Mouse (Mus musculus): ENCODE measurements around the gene Dlk2. TPM values are rescaled to one million over a fixed set of nuclear protein-coding genes. Genes with fewer than 3 reads are reported as not detected.

Dlk2 gene
- polyA plus RNA-seq, 2 experiments: 0.02 TPM; not detected in 1

- WGBS (ENCODE audit: insufficient replicate concordance): 80% methylated on average over 5 of the region's 5 CpGs
- Histone ChIP-seq H3K27ac (no peak overlapping the region), H3K4me3 (ENCODE audit: insufficient read depth in 1 of 2, low read depth in 2 of 2, low read length in 2 of 2) (no peak overlapping the region), H3K4me1 (replicated peaks; ENCODE audit: control insufficient read depth in 2 of 2, insufficient read depth in 2 of 2, low read length in 1 of 2) (no peaks in the 10 kb centered on the region), H3K9ac (replicated peaks) (no peak overlapping the region), H3K27me3 (ENCODE audit: control insufficient read depth, insufficient read depth, low read length) (no peaks in the 10 kb centered on the region), H3K36me3 (replicated peaks; ENCODE audit: control insufficient read depth, insufficient read depth, low read depth) (no peaks in the 10 kb centered on the region; the same call in 1 of the 2 replicates), H3K9me3 (ENCODE audit: control insufficient read depth, low read length) (no peaks in the 10 kb centered on the region), H3K4me2 (ENCODE audit: low read depth) (no peak overlapping the region)
- ATAC-seq (ENCODE audit: insufficient read depth): no peak
- no peak for TF ChIP-seq CTCF (IDR thresholded peaks at IDR 0.05; ENCODE audit: low read depth)
- TF ChIP-seq EP300 (IDR thresholded peaks at IDR 0.05; ENCODE audit: low read depth): no peak
- no peak for DNase-seq (ENCODE audit: low read depth in 3 of 3, low spot score in 3 of 3)
These were observed 24.5 kb upstream of the Dlk2 start for GRCm38 (mm10) chr17:46272675-46273074.

- H3K4me3 ChIP-seq (ENCODE audit: insufficient read depth in 1 of 2, low read depth in 2 of 2, low read length in 2 of 2): no peak overlapping the region
- peaks cover 3% of the 10 kb centered on the region; the same call in 1 of the 2 replicates for H3K36me3 ChIP-seq (replicated peaks; ENCODE audit: control insufficient read depth, insufficient read depth, low read depth)
- no peak for DNase-seq (ENCODE audit: low read depth in 3 of 3, low spot score in 3 of 3)
- no peaks in the 10 kb centered on the region for H3K27me3 ChIP-seq (ENCODE audit: control insufficient read depth, insufficient read depth, low read length)
- no peaks in the 10 kb centered on the region for H3K9me3 ChIP-seq (ENCODE audit: control insufficient read depth, low read length)
- no peak overlapping the region for H3K27ac ChIP-seq
- TF ChIP-seq EP300 (IDR thresholded peaks at IDR 0.05; ENCODE audit: low read depth) (no peak), CTCF (IDR thresholded peaks at IDR 0.05; ENCODE audit: low read depth) (no peak)
- no peak overlapping the region for H3K9ac ChIP-seq (replicated peaks)
- no peaks in the 10 kb centered on the region for H3K4me1 ChIP-seq (replicated peaks; ENCODE audit: control insufficient read depth in 2 of 2, insufficient read depth in 2 of 2, low read length in 1 of 2)
- no peak overlapping the region for H3K4me2 ChIP-seq (ENCODE audit: low read depth)
- 63% methylated on average over 1 of the region's 1 CpGs for WGBS (ENCODE audit: insufficient replicate concordance)
- ATAC-seq (ENCODE audit: insufficient read depth): no peak
These were observed 23.4 kb upstream of the Dlk2 start for GRCm38 (mm10) chr17:46273803-46274236.

GRCm38 (mm10) chr17:46274465-46274864, 22.8 kb upstream of the Dlk2 start:
- WGBS (ENCODE audit: insufficient replicate concordance): 75% methylated on average over 6 of the region's 6 CpGs

GRCm38 (mm10) chr17:46275034-46275433, 22.2 kb upstream of the Dlk2 start:
- ATAC-seq (ENCODE audit: insufficient read depth) (no peak), DNase-seq (ENCODE audit: low read depth in 3 of 3, low spot score in 3 of 3) (no peak)
- Histone ChIP-seq H3K36me3 (replicated peaks; ENCODE audit: control insufficient read depth, insufficient read depth, low read depth) (peaks cover 3% of the 10 kb centered on the region; the same call in 1 of the 2 replicates), H3K4me2 (ENCODE audit: low read depth) (no peak overlapping the region), H3K4me1 (replicated peaks; ENCODE audit: control insufficient read depth in 2 of 2, insufficient read depth in 2 of 2, low read length in 1 of 2) (no peaks in the 10 kb centered on the region), H3K9me3 (ENCODE audit: control insufficient read depth, low read length) (no peaks in the 10 kb centered on the region), H3K27ac (no peak overlapping the region), H3K27me3 (ENCODE audit: control insufficient read depth, insufficient read depth, low read length) (no peaks in the 10 kb centered on the region), H3K4me3 (ENCODE audit: insufficient read depth in 1 of 2, low read depth in 2 of 2, low read length in 2 of 2) (no peak overlapping the region), H3K9ac (replicated peaks) (no peak overlapping the region)
- no peak for TF ChIP-seq CTCF (IDR thresholded peaks at IDR 0.05; ENCODE audit: low read depth)
- no peak for TF ChIP-seq EP300 (IDR thresholded peaks at IDR 0.05; ENCODE audit: low read depth)
- 87% methylated on average over 6 of the region's 6 CpGs for WGBS (ENCODE audit: insufficient replicate concordance)

More at GRCm38 (mm10) chr17:46274465-46274864, 22.8 kb upstream of the Dlk2 start:
- ATAC-seq (ENCODE audit: insufficient read depth) (no peak), DNase-seq (ENCODE audit: low read depth in 3 of 3, low spot score in 3 of 3) (no peak)
- TF ChIP-seq EP300 (IDR thresholded peaks at IDR 0.05; ENCODE audit: low read depth) (no peak), CTCF (IDR thresholded peaks at IDR 0.05; ENCODE audit: low read depth) (no peak)
- Histone ChIP-seq H3K4me1 (replicated peaks; ENCODE audit: control insufficient read depth in 2 of 2, insufficient read depth in 2 of 2, low read length in 1 of 2) (no peaks in the 10 kb centered on the region), H3K4me2 (ENCODE audit: low read depth) (no peak overlapping the region), H3K36me3 (replicated peaks; ENCODE audit: control insufficient read depth, insufficient read depth, low read depth) (peaks cover 3% of the 10 kb centered on the region; the same call in 1 of the 2 replicates), H3K27ac (no peak overlapping the region), H3K4me3 (ENCODE audit: insufficient read depth in 1 of 2, low read depth in 2 of 2, low read length in 2 of 2) (no peak overlapping the region), H3K27me3 (ENCODE audit: control insufficient read depth, insufficient read depth, low read length) (no peaks in the 10 kb centered on the region), H3K9ac (replicated peaks) (no peak overlapping the region), H3K9me3 (ENCODE audit: control insufficient read depth, low read length) (no peaks in the 10 kb centered on the region)

GRCm38 (mm10) chr17:46275506-46275905, 21.7 kb upstream of the Dlk2 start:
- no peaks in the 10 kb centered on the region for H3K9me3 ChIP-seq (ENCODE audit: control insufficient read depth, low read length)
- no peak overlapping the region for H3K9ac ChIP-seq (replicated peaks)
- ATAC-seq (ENCODE audit: insufficient read depth): no peak
- no peak for DNase-seq (ENCODE audit: low read depth in 3 of 3, low spot score in 3 of 3)
- WGBS (ENCODE audit: insufficient replicate concordance): 61% methylated on average over 10 of the region's 10 CpGs
- H3K4me3 ChIP-seq (ENCODE audit: insufficient read depth in 1 of 2, low read depth in 2 of 2, low read length in 2 of 2): no peak overlapping the region
- TF ChIP-seq EP300 (IDR thresholded peaks at IDR 0.05; ENCODE audit: low read depth) (no peak), CTCF (IDR thresholded peaks at IDR 0.05; ENCODE audit: low read depth) (no peak)
- no peaks in the 10 kb centered on the region for H3K4me1 ChIP-seq (replicated peaks; ENCODE audit: control insufficient read depth in 2 of 2, insufficient read depth in 2 of 2, low read length in 1 of 2)
- H3K27ac ChIP-seq: no peak overlapping the region
- peaks cover 3% of the 10 kb centered on the region; the same call in 1 of the 2 replicates for H3K36me3 ChIP-seq (replicated peaks; ENCODE audit: control insufficient read depth, insufficient read depth, low read depth)
- no peaks in the 10 kb centered on the region for H3K27me3 ChIP-seq (ENCODE audit: control insufficient read depth, insufficient read depth, low read length)
- no peak overlapping the region for H3K4me2 ChIP-seq (ENCODE audit: low read depth)
